Mouse (Mus musculus) bone marrow macrophage, adult 2 months (primary cell): Measurements from ENCODE around the gene Prr14l.

Source experiments
- CTCF ChIP-seq: IDR thresholded peaks from 2 replicates; pipeline ENCODE4 v1.5.1; 2012; ENCODE audit warnings: low read depth, mild to moderate bottlenecking, low read length, moderate library complexity
- POLR2A ChIP-seq: IDR thresholded peaks from 2 replicates; pipeline ENCODE4 v1.6.1; 2012; ENCODE audit warnings: mild to moderate bottlenecking, low read depth, low read length, borderline replicate concordance

GRCm38 (mm10) chr5:32756141-32756540, 97.9 kb downstream of the Prr14l start:
- TF ChIP-seq POLR2A = no peak
- no peak for TF ChIP-seq CTCF
